Mouse (Mus musculus): ENCODE measurements around the gene Slc7a1.
"Not testable (repeated sequence)": the region's sequence is repeated elsewhere in the genome, so short reads cannot be mapped to it uniquely, and the experiment has no call there.

The Slc7a1 gene

DNA sequence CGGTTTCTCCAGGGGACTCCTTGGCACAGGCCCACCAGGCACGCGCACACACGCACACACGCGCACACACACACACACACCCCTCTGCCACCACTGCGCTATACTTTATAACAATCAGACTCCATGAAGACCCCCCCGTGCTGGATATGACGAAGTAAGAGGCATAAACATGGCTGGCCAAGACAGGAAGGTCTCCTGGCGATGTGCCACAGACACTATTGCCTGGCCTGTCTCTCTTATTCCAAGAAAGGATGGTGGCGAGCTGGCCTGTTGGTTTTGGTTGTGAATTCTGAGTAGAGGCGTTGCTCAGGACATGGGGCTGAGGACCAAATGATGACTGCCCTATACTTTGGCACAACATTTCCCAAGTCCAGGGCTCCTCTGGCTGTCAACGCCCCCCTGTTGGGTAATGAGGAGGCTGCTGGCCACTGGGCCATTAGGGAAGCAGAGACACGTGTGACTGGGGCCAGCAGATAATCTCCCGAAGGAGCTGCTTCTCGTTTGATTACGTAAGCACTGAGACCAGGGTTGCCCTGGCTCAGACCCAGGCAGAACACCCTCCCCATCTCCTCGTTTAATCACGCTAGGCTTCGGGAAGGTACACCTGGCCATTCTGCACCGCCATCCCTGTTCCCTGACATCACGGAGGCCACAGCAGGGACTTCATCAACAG is 36.1 kb downstream of the Slc7a1 start:
- DNase-seq, result no peak

DNA sequence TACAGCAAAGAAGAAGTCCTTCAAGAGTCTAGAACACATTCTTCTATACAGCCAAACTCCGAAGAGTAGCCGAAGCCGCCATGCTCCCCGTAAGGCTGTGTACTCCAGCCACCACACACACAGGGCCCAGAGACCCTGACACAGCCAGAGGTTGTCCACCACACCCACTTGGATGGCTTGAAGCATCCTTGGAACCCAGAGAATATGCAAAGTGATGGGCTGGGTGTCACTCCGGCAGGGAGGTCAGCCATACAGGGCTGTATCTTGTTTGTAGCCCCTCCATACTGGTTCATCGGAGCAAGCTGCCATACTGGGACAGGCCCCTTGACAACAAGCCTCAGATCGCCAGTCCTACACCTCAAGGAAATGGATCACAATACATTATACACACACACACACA is 37.4 kb downstream of the Slc7a1 start:
- no peak for DNase-seq

DNA sequence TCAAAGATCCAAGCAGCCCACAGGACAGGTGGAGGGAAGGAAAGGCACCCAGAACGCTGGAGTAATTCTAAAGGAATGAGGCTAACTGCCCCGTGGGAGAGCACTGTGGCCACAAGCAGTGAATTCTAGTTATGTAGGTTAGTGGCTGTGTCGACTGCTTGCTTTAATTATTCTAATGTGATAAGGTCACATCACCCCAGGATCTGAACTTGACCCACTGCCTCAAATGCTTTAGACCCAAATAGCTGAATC is 38.0 kb downstream of the Slc7a1 start:
- no peak for DNase-seq

DNA sequence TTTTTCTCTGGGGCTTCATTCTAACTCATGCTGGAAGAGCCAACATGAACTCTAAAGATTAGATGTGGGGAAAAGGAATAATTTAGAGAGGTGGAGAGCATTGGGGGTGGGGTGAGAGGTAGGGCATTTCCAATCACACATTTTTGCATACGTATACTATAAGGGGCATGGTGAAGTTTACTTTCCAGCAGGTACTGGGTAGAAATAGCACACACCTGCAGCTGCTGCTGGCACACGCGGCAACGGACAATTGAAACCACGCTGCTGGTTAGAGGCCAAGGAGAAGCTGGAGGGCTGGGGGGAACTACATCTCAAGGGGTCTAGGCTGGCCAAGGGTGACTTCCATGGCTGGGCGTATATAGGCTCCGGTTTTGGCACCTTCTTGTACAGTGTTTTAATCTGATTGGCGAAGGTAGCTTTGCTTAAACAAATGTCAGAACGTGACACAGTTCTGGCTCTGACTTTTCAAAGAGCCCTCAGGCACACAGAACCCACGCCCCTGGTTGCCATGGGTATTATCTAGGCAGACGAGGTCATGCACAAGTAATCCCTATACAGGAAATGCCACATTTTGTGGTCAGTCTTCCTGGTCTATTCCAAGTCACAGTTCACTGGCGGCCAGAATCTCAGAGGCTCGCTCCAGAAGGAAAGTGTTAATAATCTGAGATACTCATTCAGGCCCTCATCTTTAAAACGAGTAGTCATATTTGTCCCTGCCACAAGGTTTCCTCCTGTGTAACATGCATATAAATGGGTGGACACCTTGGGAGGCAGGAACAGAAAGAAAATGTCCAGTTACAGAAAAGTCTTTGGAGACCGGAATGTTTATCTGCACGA is 38.6 kb downstream of the Slc7a1 start:
- DNase-seq, result peak; percentile 92

DNA sequence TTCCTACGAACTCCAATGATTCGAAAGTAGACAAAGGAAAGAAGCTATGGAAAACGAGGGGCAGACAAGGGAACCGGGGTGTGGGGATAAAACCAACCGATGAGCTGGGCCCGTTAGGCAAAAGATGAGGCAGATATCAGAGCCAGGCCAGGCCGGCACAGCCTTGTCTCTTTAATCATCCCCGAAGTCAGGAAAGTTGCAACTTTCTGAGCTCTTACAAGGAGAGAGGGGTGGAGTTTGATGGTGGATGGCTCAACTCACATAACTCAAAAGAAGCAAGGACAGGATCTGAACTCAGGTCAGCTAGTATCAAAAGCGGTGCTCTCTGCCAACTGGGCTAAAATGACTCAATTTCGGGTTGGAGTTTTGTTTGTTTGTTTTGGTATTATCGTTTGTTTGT is 40.6 kb downstream of the Slc7a1 start:
- no peak for DNase-seq

DNA sequence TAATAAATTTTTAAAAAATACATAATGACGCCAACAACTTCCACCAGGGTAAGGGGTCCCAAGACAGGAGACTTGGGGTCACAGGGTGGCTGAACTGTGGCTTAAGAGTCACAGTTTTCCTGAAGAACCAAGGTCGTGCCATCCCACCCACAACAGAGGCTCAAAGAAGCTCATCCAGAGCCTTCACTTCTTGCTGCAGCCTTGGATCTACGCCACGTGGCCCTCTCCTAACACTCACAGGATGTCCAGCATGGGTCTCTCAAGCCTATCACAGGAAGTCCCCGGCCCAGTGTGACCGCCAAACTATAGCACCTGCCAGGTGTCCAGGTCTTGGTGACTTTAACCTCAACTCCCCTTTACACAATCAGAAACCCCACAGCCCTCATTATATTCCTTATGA is 42.5 kb downstream of the Slc7a1 start:
- DNase-seq, result no peak

DNA sequence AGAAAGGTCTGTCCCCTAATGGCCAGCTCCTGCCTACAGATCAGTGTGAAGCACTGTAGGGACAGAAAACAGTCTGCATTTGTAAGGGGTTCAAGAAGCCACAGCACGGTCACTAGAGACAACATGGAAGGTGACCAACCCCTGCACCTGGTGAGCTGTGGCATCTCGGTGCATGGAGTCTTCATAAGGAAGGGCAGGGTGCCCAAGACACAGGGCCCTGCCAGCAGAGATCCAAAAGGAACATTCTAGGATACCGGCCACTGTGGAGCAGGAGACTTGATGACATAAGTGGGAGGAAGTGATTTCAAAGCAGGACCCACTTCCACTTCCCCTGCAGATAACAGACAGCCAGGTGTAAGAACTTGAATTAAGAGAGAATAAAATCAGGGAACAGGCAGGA is 43.9 kb downstream of the Slc7a1 start:
- peak; percentile 91 for DNase-seq

DNA sequence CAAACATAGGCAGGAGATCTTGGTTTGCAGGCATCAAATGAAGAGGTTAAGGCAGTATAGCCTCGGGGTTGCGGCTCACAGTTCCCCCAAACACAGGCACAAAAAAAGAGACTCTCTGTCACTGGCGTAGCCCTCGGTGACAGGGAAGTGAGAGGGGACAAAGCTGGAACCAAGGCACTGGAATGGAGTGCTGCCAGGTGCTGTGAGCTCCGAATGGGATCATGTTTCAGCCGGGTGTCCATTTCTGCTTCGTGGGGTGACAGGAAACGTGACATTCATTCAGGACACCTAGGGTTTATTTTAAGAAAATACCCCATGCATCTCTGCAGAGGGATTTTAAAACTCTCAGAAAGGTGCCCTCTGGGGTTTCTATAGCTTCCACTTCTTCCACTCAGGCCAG is 45.2 kb downstream of the Slc7a1 start:
- DNase-seq, result no peak

DNA sequence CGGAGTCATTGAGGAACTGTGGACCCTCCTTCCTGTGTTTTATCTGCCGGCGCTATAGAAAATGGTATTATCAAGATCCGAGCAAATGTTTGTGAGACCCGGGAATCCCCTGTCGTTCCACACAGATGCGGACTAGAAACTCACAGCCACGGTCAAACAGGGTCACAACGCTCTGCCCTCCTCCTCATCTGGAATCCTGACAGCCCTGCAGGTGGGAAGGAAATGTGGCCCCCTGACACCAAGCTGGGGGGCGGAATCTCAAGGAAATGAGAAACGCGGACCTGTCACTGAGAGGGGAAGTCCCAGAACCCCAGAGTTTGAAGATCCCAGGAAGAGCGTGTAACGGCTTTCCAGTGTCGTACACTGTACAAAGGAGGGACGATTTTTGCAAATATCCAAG is 46.3 kb downstream of the Slc7a1 start:
- peak; percentile 92 for DNase-seq

DNA sequence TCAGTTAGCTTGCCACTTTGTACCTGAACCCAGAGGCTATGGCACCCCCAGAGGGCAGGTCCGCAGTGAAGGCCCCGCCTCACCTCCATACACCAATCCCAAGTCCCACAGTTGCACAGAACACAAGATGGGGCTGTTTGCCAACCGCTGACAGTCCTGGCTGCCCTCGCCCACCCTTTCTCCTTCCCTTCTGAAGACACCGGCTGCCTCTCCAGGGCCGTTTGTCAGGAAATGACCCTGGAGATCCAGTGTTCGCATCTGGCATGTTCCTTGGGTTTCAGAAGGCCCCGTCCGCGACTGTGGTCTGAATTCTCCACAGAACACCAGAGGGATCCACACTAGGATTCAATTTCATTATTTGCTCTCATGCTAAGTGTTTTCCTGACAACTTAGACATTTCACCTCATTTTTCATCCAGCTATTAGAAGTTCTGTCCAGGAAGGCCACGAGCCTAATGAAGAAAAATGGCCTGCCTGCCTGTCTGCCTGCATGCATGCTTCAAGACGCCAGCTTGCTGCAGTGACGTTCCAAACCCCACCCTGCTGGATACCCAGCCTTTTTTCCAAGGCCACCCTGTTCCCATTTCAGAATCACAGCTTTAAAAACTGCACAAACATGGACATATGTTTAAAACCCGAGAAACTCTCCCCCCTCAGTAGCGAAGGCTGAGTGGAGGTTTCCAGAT is 50.2 kb downstream of the Slc7a1 start:
- no peak for DNase-seq

DNA sequence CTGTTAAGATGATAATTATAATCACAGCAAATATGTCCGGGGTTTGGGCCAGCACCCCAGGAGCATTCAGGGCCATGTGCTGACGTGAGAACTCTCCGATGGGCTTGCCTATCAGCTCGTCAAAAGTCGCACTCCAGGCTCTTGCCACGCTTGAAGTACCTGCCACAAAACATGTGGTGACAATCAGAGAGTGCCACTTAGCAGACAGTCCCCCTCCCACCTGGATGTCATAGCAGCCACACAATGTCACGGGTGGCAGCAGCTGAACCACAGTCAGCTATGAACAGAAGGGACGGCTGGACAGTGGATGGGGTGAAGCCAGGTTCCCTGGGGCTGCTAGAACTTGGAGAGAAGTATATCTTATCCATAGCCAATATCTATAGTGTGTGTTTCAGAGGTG is 51.6 kb downstream of the Slc7a1 start:
- peak; percentile 95 for DNase-seq

DNA sequence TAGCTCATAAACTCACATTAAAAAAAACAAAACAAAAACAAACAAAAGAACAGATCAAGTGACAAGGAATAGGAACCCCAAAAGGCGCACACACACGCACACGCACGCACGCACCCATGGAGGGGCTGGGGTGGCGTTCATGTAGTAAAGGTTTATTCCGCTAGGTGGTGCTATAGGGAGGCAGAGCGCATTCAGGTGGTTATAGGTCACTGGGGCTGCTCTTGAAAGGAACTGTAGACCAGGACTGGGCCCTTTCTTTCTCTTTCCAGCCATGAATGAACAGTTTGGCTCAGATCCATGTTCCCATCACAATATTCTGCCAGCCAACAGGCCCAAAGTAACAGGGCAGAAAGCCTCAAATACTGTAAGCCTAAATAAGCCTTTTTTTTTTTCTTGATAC is 53.2 kb downstream of the Slc7a1 start:
- DNase-seq, result no peak

DNA sequence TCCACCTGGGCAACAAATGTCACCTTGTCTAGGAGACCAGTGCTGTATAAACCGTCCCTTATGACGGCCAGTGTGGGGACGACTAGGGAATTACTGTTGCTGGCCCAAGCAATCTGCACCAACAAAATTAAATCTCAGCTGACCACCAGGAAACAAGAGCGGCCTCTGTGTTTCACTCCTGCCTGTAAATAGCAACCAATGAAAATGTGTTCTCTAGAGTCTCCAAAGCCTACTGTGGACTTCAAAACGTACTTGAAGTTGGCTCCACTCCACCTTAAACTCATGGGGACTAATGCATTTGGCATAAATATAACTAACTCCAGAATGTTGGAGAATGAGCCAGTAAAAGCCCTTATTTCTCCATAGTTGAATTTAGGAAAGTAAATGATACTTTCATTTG is 55.3 kb downstream of the Slc7a1 start:
- peak; percentile 93 for DNase-seq

DNA sequence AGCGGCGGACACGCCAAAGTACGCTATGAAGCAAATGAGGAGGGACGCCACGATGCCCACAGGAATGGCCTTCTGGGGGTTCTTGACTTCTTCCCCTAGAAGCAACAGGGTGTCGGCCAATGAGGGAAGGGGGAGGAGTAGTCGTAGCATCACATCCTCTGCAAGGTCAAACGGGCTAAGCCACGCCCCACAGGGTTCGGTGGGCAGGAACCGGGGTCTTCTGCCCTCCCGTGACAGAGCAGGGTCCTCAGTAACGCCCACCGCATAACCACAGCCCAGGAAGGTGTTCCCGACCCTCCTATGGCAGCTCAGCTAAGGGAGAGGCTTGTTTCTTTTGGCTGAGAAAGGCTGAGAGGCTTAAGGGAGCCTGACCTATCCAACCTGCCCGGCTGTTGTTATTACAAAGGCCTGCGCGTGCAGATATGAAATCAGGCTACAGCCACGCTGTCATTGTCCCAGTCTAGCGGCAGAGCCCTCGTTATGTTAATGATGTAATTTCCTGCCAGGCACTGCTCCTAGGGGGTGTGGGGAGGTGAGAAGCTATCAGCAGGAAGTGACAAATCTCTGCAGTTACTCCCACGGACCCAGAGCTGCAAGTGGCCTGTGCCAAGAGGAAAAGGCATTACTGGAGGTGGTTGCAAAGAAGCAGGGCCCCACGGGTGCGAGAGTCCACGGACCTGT is 57.5 kb downstream of the Slc7a1 start:
- DNase-seq, result peak; percentile 99

DNA sequence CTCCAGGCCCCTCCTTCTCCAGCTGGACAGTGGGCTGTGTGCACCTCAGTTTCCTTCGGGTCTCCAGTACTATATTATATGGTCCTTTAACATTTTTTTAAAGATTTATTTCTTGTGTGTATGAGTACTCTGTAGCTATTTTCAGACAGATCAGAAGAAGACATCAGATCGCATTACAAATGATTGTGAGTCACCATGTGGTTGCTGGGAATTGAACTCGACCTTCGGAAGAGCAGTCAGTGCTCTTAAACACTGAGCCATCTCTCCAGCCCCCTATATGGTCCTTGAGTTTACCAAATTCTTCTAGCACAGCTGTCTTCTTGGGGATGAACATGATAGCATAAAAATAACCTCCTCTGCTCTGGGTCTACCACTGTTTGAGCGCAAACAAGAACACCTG is 60.6 kb downstream of the Slc7a1 start:
- no peak for DNase-seq

DNA sequence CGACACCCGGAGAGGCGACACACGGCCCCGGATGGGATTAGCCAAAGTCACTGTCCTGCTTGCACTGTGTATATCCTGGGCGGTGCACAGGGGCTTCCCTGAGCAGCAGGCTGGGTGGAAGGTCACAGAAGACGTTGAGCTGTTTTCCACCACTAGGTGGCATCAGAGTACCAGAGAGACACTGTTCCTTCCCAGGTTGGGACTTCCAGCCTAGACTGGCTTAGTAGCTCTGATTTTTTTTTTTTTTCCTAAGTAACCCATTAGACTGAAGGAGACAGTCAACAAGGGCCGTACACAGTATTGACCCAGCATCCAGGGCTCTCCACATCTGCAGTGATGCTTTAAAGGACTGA is 67.1 kb downstream of the Slc7a1 start:
- DNase-seq, result peak; percentile 96

DNA sequence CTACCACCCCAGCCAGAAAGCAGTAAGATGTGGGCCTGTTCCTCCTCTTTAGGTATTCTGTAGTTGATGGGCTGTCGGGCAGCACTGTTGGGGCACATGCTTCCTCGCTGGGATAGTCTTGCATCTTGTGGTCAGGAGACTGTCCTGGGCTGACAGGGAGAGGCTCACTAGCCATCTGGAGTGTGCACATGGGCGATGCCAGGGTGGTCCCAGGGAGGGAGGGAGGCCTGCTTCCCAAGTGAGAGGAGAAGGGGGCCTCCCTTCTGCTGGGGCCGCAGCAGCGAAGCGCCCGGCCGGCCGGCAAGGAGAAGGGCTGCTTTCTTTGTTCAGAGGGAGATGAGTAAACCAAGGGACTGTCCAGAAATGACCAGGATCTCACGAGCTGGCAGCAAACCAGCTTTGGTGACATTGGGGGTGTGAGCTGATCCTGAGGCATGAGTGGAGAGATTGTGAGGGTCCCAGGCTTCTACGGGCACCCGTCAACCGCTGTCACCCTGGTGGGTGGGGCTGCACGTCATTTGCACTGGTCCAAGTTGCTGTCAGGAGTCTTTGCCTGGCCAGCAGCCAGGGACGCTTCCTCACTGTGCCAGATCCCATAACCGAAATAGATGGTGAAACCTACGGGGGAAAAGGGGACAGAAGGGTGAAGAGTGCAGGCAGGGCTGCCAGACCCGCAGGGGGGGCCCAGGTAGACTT is 67.6 kb downstream of the Slc7a1 start:
- DNase-seq, result no peak

DNA sequence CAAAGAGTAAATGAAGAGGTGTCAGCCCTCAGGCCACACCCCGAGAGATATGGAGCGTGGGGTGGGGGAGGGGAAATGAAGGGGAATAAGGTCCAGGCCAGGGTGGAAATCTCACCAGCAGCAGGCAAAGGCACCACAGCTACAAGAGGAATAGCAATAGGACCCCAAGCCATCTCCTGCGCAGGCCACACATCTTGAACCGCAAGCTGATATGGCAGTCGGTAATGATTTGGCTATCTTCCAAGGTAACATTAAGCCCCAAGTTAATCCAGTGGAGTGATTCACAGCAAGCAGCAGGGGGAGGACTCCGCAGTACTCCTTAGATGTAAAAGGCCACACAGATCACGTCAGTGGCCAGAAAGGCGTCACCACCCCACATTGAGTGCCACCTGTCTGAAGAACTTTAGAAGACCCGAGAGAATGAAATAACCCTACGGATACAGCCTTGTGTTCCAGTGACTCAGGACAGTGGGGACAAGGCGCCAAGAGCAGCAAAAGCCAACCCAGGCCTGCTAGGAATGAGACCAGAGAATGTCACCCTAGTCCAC is 68.4 kb downstream of the Slc7a1 start:
- DNase-seq, result no peak

DNA sequence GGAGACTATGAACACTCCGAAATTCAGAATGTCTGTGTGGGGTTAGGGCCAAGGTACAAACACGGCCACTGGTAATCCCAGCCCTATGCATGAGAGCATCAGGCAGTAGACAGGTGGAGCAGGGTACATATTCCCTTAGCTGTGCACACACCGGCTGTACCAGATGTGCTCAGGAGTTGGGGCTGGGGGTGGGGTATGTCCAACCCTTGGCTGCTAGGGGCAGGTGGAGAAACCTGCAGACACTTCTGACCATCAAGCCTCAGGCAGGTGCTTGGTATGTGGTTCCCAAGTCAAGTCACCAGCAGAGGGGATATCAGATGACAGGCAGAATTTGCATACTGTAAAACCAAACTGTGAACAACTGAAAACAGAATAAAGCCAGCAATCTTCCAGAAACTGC is 70.7 kb downstream of the Slc7a1 start:
- no peak for DNase-seq

DNA sequence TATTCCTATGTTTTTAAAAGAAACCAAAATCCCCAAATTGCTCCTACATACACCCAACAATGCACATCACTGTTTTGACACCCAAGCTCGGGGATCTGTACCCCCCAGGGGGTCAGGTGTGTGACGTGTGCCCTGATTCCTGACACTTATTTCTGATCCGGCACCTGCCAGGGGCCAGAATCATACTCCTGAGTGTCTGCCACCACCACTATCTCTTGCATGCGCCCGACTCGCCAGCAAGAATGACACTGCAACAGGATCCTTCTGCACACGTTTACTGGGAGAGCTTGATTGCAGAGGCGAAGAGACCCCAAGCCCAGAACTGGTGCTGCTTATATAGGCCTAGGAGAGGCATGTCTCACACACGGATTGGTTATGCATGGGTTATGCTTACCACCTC is 73.4 kb downstream of the Slc7a1 start:
- not testable (repeated sequence) for DNase-seq

DNA sequence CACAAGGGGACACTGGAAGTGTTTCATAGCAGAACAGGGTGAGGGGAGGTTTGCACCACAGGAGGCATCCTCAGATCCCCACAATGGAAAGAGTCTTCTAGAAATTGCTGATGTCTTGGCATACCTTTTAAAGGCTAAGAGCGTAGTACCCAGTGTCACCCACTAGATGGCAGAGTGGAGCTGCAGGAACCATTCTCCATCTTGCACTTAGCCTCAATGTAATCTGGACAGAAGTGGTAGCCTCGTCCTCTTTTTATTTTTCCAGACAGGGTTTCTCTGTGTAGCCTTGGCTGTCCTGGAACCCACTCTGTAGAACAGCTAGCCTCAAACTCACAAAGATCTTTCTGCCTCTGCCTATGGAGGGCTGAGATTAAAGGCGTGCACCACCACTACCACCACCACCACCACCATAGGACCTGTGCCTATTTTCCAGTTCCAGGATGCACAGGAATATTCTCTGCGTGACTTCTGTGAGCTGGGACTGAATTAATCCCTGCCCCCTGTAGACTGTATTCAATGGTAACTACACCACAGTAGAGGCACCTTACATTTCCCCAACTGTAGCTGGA is 74.3 kb downstream of the Slc7a1 start:
- DNase-seq, result no peak

DNA sequence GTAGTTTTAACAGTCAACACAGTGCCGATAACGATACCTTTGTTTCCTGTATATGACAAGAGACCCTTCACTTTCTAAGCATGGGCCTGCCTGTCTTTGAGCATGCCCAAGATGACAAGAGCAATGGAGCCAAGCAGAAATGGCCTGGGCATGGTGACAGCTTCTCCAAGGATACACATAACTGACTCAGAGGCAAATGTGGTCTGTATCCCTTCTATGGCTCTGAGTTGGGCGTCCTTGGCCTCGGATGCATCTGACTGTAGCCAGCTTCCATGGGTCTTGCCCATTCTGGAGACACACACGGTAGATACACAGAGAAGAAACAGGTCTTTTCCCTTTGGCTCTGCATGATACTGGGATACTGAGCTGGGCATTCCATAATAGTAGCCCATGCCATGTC is 84.8 kb downstream of the Slc7a1 start:
- no peak for DNase-seq

DNA sequence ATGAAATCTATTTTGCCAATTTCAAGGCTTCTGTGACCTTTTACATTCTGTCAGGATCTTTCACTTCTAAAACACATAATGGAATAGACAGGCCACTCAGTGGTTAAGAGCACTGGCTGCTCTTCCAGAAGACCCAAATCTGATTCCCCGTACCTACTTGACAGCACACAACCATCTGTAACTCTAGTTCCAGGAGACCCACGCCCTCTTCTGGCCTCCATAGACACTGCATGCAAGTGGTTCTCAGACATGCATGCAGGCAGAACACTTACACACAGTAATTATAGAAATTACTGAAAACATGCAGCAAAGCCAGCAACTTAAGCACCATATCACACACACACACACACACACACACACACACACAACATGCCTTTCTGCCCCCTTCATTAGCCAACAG is 87.3 kb downstream of the Slc7a1 start:
- no peak for DNase-seq

Data from heart, adult 11 months (tissue).